Mouse (Mus musculus): Measurements from ENCODE around the gene Hydin. TPM values are rescaled to one million over a fixed set of nuclear protein-coding genes. Genes with fewer than 3 reads are reported as not detected.
"Not testable (repeated sequence)": the region's sequence is repeated elsewhere in the genome, so short reads cannot be mapped to it uniquely, and the experiment has no call there.

Gene Hydin
- total RNA-seq, 2 experiments from 2014 or later: 0.07 to 0.24 TPM

DNA sequence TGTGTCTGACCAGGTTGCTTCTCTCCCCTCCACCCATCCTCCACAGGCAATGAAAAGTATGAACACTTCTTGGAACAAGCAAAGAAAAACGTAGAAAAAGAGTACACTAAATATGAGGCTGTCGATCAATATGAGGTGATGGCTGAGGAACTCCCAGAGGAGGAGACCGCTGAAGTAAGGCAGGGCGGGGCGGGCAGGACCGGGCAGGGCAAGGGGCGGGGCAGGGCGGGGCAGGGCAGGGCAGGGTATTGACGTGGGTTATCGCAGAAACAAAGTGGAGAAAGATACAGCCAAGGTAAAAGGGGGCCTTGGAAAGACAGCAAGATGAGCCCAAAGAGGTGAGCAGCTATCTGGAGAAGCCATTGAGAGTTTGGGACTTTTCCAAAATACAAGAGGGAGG lies 236.1 kb downstream of the Hydin start:
- intact Hi-C loops (cut with DNase I): no loop called here
- DNase-seq: no peak

DNA sequence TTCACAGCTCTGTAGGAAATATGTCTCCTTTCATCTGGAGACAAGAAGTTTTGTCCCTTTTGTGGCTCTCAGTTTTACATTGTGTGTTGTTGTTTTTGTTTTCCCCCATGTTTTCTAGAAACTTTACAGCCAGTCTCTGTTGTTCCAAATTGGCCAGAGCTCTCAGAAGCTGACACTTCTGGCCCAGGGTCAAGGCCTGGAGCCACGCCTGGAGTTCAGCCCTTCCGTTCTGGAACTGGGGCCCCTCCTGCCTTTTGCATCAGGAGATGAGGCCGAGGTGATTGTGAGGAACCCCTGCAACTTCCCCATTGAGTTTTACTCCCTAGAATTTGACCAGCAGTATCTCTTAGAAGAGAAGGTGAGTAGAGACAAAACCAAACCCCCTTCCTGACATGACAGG lies 242.0 kb downstream of the Hydin start:
- intact Hi-C loops (cut with DNase I): no loop called here

DNA sequence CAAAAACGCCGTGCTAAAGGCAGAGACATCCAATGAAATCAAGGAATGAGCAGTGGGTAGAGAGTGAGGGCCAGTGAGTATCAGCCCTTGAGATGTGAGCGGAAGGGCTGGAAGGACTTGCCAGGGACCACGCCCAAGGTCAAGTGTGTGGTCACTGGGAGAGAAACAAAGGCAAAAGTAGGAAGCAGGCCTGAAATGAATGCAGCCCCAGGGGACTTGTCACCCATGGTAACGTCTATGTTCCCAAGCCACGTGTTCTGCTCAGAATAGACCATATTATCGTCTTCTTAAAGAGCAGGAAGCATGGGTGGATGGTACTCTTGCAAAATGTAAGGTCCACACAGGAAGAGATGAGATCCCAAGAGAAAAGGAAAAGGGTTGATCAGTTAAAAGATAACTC lies 253.0 kb downstream of the Hydin start:
- no peak for DNase-seq
- intact Hi-C loops (cut with DNase I): no loop called here

More for the DNA sequence above, 242.0 kb downstream of the Hydin start:
- peak; percentile 56 to 67 for DNase-seq

- intact Hi-C loops (cut with DNase I): no loop called here
- DNase-seq: no peak
Measured at GRCm38 (mm10) chr8:110521851-110522250, 255.1 kb downstream of the Hydin start.

DNA sequence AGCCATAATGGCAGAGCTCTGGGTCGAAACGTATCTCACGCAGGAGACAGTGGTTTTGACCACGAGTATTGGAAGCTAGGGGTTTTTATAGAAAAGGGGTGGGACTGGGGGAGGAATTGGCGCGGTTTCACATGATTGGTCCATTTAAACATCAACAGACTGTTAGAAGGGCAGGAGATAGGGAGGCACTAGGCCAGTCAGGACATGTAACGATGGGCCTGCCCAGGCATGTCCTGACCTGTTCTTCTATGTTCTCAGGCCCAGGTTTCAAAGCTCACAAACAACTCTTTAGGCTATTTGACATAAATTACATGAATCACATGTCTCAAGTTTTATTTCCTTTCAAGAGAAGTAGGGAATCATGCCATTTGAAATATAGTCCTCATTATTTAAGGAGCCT lies 255.7 kb downstream of the Hydin start:
- intact Hi-C loops (cut with DNase I); DNase-seq: not testable (repeated sequence)

DNA sequence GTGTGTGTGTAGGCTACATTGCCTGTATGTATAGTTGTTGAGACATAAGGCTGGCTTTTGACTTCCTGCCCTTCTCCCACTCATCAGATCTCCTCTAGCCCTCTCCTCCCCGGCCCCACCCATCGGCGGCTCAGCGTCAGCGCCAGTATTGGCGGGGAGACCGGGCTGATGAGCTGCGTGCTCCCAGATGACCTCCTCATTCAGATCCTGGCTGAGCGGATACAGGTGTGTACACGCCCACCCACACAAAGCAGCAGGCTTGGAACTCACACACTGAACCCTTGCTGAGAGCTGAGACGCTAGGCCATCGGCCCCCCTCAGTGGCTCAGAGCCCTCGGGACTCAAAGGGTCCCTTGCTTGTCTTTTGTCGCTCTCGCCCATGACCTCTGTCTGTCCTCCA lies 256.2 kb downstream of the Hydin start:
- intact Hi-C loops (cut with DNase I): no loop called here
- no peak for DNase-seq

GRCm38 (mm10) chr8:110525229-110525628 lies 258.5 kb downstream of the Hydin start:
- no peak for DNase-seq

DNA sequence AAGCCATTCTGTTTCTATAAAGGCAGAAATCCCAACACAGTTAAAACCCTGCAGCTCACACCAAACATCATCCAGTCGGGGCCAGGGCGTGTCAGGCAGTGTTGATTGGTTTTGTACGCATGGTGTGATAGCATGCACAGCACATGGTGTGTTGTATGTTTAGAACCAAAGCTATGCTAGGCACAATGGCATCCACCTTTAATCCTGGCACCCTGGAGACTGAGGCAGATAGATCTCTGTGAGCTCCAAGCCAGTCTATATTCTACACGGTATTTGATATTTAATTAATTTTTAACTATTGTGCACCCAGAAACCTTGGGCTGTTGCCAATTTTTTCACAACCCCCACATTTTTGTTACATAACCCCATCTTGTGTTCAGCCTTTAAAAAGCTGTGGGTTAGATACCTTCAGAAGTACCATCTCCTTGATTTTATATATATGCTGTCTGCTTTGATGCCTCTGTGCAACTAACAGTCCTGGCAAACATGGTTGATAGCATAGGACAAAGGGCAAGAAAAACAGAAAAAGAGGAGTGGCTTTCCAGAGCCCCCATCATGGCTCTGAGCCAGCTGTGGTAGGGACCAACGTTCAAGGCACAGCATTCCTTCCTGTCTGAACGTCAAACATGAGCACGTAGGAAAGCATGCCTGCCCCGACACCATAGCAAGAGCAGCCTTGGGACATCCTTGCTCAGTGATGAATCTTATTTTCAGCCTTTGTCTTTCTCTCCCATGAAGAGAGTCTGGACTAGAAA lies 263.4 kb downstream of the Hydin start:
- intact Hi-C loops (cut with DNase I): no loop called here

More at GRCm38 (mm10) chr8:110525229-110525628, 258.5 kb downstream of the Hydin start:
- intact Hi-C loops (cut with DNase I): no loop called here

GRCm38 (mm10) chr8:110533781-110534180 lies 267.0 kb downstream of the Hydin start:
- intact Hi-C loops (cut with DNase I): no loop called here
- DNase-seq: no peak

More for the DNA sequence above, 263.4 kb downstream of the Hydin start:
- no peak for DNase-seq

- DNase-seq: no peak
- intact Hi-C loops (cut with DNase I): no loop called here
Measured at GRCm38 (mm10) chr8:110537849-110538248, 271.1 kb downstream of the Hydin start.

DNA sequence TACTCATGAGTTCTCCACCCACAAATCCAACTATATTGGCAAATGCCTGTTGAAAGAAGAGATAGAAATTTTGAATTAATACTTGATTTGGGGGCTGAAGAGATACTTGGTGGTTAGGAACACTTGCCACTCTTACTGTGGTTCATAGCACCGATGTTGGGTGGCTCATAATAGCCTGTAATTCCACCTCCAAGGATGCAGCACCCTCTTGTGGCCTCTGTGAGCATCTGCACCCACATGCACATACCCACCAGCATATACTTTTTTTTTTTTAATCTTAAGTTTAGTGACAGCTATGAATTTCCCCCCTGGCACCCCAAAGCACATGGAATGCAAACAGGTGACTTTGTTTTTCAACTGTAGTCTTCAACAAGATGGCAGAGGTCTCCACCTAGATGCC lies 283.6 kb downstream of the Hydin start:
- no peak for DNase-seq
- intact Hi-C loops (cut with DNase I): no loop called here

- DNase-seq; intact Hi-C loops (cut with DNase I): not testable (repeated sequence)
Measured at GRCm38 (mm10) chr8:110552111-110552510, 285.3 kb downstream of the Hydin start.

GRCm38 (mm10) chr8:110592641-110593040 lies 325.9 kb downstream of the Hydin start:
- intact Hi-C loops (cut with DNase I): no loop called here
- no peak for DNase-seq

- DNase-seq: no peak
- intact Hi-C loops (cut with DNase I): no loop called here
Measured at GRCm38 (mm10) chr8:110594164-110594563, 327.4 kb downstream of the Hydin start.

GRCm38 (mm10) chr8:110604556-110604955 lies 337.8 kb downstream of the Hydin start:
- peak; percentile 7 to 68 for DNase-seq
- intact Hi-C loops (cut with DNase I): loop anchor here (5.0 kb wide), 1 partner anchor 472 kb away; no protein-coding TSS in a partner anchor

DNA sequence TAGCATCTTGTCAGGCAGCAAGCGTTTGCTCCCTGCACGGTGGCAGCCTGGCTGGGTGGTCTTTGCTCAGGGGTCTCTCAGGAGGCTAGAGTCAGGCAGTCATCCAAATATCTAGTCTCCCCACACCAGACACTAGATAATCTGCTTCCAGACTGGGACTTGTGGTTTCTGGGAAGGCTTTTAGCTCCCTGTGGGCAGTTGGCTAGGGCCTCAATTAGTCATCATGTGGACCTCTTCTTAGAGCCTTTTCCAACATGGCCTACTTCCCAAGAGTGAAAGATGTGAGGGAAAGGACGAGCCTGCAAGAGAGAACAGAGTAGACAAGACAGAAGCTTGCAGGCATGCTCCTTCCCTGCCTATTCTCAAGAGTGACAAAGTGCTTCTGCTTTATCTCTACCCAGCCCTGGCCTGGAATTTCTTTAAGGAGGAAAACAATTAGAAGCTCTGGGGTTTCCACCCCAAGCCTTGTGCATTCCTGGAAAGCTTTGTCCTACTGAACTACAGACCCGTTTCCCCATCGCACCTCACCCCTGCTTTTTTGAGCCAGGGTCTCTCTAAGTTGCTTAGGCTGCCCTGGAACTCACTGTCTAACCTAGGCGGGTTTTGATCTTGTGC lies 338.7 kb downstream of the Hydin start:
- peak in 1 of 2 experiments; percentile 32 for DNase-seq

GRCm38 (mm10) chr8:110615730-110616129 lies 349.0 kb downstream of the Hydin start:
- intact Hi-C loops (cut with DNase I): no loop called here
- no peak for DNase-seq

More for the DNA sequence above, 338.7 kb downstream of the Hydin start:
- intact Hi-C loops (cut with DNase I): no loop called here

DNA sequence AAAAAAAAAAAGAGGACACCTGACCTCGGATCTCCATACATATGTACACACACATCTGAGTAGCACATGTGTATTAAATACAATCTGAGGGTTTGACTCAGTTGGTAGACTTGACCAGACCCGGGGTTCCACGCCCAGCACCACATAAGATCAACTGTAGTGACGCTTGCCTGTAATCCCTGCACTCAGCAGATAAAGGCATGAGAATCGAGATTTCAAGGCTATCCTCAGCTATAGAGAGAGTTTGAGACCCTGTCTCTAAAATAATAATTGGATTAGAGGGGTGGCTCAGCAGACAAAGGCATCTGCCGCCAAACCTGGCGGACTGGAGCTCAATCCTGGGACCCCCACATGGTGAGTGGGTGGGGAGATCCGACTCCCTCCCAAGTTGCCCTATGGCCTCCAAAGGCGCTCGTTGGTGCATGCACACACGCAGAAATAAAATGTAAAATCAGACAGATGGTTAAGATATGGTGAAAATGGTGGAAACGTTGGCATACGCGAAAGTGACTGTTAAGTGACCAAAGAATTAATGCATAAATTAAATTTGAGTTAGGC lies 351.1 kb downstream of the Hydin start:
- no peak for DNase-seq
- intact Hi-C loops (cut with DNase I): no loop called here

- DNase-seq: peak; percentile 96 to 99
- intact Hi-C loops (cut with DNase I): no loop called here
Measured at GRCm38 (mm10) chr8:110618391-110619207, 351.8 kb downstream of the Hydin start, which contains the start of gene Vac14. Vac14 (plus strand) TSS chr8:110618585.

GRCm38 (mm10) chr8:110619208-110619574 lies 352.4 kb downstream of the Hydin start:
- DNase-seq: no peak
- intact Hi-C loops (cut with DNase I): no loop called here

- intact Hi-C loops (cut with DNase I): loop anchor here (10.0 kb wide), 1 partner anchor 475 kb away; the partner anchor contains the start of genes Clec18a and Pdpr
Measured at GRCm38 (mm10) chr8:110619919-110620318, 353.1 kb downstream of the Hydin start.

More at GRCm38 (mm10) chr8:110619919-110620318, 353.1 kb downstream of the Hydin start:
- no peak for DNase-seq

Data from heart, postnatal 14 days (tissue).